Mouse (Mus musculus) Patski (cell line): Measurements from ENCODE around the gene Doxl2. TPM values are rescaled to one million over a fixed set of nuclear protein-coding genes. Genes with fewer than 3 reads are reported as not detected.
"Not testable (repeated sequence)": the region's sequence is repeated elsewhere in the genome, so short reads cannot be mapped to it uniquely, and the experiment has no call there.

Experiments
- ATAC-seq: fragments of 100-300 bp; one replicate; pipeline ENCODE4 v1.8.0; 2021
- CTCF ChIA-PET: fragments of 350-600 bp; sonication (Branson Sonifier 250); formaldehyde crosslinking; loops from one replicate; lab custom pipeline; 2022; ENCODE audit warnings: inconsistent platforms; lab: Charles Lee
- POLR2A ChIA-PET: fragments of 350-600 bp; sonication (Branson Sonifier 250); formaldehyde crosslinking; loops from one replicate; lab custom pipeline; 2022; ENCODE audit warnings: antibody characterized with exemption, inconsistent platforms; lab: Charles Lee
- DNase-seq: peaks from one replicate; pipeline ENCODE4 v3.0.0-alpha.2; 2011; ENCODE audit warnings: low read depth, low spot score
- H3K27me3 ChIP-seq: fragments of 371-371 bp; one replicate; pipeline ENCODE4 v1.5.1; 2021
- CTCF ChIP-seq: fragments of 100-300 bp; IDR thresholded peaks from one replicate; pipeline ENCODE4 v1.5.1; 2021
- in situ Hi-C: fragments of 300-500 bp; cut with MboI; formaldehyde crosslinking; loops from 3 replicates; pipeline ENCODE4 v1.11.1; 2018; ENCODE audit warnings: low pct_unique_long_range_greater_than_20kb, mixed read lengths
- polyA plus RNA-seq: library from polyadenylated mRNA; unstranded; gene quantifications from one replicate; pipeline ENCODE4 v1.2.3, GENCODE M21; 2021

Gene Doxl2
- polyA plus RNA-seq, 1 experiment from 2014 or later: not detected

DNA sequence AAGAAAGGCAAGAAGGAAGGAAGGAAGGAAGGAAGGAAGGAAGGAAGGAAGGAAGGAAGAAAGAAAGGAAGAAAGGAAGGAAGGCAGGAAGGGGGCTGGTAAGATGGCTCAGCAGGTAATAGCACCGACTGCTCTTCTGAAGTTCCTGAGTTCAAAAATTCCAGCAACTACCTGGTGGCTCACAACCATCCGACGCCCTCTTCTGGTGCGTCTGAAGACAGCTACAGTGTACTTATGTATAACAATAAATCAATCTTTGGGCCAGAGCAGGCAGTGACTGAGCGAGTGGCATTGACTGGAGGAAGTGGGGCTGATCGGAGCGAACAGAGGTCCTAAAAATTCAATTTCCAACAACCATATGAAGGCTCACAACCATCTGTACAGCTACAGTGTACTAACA lies 15.6 kb upstream of the Doxl2 start:
- CTCF ChIA-PET: interaction anchor here (0.7 to 9.4 kb wide), 4 partner anchors 99 to 313 kb away, joined by 3 to 124 read pairs (median 6); partner anchors contain the start of genes Gimap3, Gimap8, Tmem176a and Tmem176b
- not testable (repeated sequence) for H3K27me3 ChIP-seq, DNase-seq

DNA sequence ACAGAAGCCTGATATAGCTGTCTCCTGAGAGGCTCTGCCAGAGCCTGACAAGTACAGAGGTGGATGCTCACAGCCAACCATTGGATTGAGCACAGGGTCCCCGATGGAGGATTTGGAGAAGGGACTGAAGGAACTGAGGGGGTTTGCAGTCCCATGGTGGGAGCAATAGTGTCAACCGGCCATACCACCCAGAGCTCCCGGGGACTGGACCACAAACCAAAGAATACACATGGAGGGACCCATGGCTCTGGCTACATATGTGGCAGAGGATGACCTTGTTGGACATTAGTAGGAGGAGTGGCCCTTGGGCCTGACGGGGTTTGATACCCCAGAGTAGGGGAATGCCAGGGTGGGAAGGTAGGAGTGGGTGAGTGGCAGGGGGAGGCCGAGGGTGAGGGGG lies 8.1 kb upstream of the Doxl2 start:
- not testable (repeated sequence) for DNase-seq

More for the DNA sequence above, 15.6 kb upstream of the Doxl2 start:
- peak; percentile 71 for TF ChIP-seq CTCF
- POLR2A ChIA-PET: interaction anchor here (1.3 kb wide), 1 partner anchor 99 kb away, joined by 5 read pairs; no protein-coding TSS in a partner anchor
- not testable (repeated sequence) for ATAC-seq
- in situ Hi-C loops: loop anchor here (5.0 kb wide), 1 partner anchor 97 kb away; no protein-coding TSS in a partner anchor

DNA sequence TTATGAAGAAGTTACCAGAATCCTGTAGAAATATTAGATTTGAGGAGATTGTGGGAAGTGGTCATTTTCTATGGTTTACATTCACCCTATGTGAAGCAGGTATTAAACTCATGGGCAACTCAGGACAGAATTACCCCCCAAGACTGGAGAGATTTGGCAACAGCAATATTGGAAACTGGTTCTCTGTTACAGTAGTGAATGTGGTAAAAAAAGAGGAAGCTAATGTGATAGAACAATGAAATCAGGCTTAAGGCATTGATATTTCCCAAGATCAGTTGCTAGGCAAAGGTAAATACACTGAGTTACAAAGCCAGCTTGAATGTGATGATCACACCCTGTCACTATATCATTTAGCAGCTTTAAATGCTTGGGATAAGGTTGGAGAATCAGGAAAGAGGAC lies 6.9 kb upstream of the Doxl2 start:
- ChIA-PET POLR2A (no interaction called here), CTCF (no interaction called here)
- DNase-seq (no peak), ATAC-seq (no peak)
- in situ Hi-C loops: loop anchor here (10.0 kb wide), 1 partner anchor 793 kb away; no protein-coding TSS in a partner anchor
- peaks cover 22% of the 10 kb centered on the region for H3K27me3 ChIP-seq
- no peak for TF ChIP-seq CTCF

More for the DNA sequence above, 8.1 kb upstream of the Doxl2 start:
- CTCF ChIA-PET, ATAC-seq, POLR2A ChIA-PET: not testable (repeated sequence)
- in situ Hi-C loops: loop anchor here (10.0 kb wide), 1 partner anchor 792 kb away; no protein-coding TSS in a partner anchor
- peaks cover 22% of the 10 kb centered on the region for H3K27me3 ChIP-seq

DNA sequence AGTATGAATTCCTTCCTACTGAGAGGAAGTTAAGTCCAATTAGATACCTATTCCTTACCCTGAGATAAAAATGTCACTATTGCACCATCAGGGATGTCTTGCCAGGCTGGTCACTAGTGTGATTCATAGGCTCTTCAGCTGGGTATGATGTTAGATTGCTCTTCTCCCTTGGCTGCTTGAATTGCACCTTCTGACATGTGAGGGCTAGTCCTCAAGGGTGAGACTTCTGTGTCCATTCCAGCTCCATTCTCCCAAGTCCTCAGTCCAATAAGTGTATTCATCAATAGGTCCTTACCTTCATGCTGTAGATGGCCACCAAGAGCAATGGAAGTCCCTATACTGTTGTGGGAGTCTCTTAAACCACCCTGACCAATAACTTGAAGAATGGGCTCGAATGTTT lies 4.9 kb downstream of the Doxl2 start:
- in situ Hi-C loops: no loop called here
- H3K27me3 ChIP-seq: peaks cover 6% of the 10 kb centered on the region
- ATAC-seq: no peak
- TF ChIP-seq CTCF: no peak
- ChIA-PET CTCF (no interaction called here), POLR2A (no interaction called here)
- DNase-seq: no peak

DNA sequence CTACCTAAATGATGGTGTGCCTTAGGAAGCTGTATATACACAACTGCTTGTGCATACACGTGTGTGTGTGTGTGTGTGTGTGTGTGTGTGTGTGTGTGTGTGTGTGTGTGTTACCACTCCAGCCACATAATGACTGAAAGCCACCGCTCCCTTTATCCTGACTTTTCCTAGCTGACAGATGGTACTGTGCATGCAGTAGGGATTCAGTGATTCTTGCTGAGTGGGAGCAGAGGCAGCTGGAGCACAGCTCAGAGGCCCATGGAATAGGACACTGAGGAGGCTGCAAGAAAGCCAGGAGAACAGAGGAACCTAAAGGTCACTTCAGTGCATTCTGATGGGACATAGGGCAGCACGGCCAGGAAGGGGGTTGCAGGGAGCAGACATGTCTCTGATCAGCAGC lies 7.5 kb downstream of the Doxl2 start:
- POLR2A ChIA-PET: no interaction called here
- ATAC-seq (no peak), DNase-seq (no peak)
- in situ Hi-C loops: no loop called here
- CTCF ChIA-PET: interaction anchor here (1.2 kb wide), 1 partner anchor 335 kb away, joined by 3 read pairs; the partner anchor contains the start of gene Gimap8
- peaks cover 6% of the 10 kb centered on the region for H3K27me3 ChIP-seq
- no peak for TF ChIP-seq CTCF

DNA sequence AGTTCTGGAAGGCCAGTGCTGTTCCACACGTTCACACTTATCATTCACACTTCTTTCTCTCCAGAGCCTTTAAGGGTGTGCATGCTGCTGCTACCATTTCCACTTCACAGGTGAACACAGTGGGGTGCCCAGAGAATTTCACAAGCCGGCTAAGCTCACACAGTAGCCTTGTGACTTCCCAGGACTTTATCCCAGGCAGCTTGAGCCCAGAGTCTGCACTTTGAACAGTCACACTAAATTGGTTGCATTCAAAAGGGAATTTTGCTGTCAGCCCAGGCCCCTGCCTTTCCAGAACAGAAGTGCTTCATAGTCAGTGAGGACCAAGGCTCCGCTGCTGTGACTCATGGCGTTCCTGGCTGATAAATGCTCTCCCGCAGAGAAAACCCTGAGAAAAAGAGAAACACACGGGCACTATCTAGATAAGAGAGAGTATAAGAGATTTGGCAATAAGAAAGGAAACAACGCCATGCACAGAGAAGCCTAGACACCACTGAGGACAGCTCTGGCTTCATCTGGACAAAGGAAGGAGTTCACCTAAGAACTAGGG lies 11.8 kb downstream of the Doxl2 start, which contains the start of gene Svs1:
Gene Svs1, plus strand, starts transcription at position 418 of the 547 bp plus-strand sequence.
- H3K27me3 ChIP-seq: peaks cover 3% of the 10 kb centered on the region
- ATAC-seq (no peak), DNase-seq (peak; percentile 4)
- ChIA-PET POLR2A (no interaction called here), CTCF (no interaction called here)
- no peak for TF ChIP-seq CTCF
- in situ Hi-C loops: no loop called here

DNA sequence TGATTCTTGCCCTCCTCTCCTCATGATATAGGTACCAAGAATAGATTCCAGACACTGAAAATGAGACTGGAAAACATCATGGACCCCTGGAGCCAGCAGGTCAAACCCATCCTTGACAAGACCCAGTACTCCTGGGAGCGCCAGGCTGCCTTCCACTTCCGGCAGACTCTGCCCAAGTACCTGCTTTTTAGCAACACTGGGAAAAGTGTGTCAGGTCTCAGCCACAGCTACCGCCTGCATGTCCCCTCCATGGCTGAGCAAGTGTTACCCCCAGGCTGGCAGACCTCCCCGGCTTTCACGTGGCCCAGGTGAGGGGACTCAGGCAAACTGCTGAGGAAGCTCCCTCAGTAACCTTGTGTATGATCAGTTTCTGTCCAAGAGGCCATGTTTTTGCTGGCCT lies 15.2 kb downstream of the Doxl2 start:
- H3K27me3 ChIP-seq: no peaks in the 10 kb centered on the region
- DNase-seq (no peak), ATAC-seq (no peak)
- ChIA-PET POLR2A (no interaction called here), CTCF (no interaction called here)
- in situ Hi-C loops: no loop called here
- no peak for TF ChIP-seq CTCF

DNA sequence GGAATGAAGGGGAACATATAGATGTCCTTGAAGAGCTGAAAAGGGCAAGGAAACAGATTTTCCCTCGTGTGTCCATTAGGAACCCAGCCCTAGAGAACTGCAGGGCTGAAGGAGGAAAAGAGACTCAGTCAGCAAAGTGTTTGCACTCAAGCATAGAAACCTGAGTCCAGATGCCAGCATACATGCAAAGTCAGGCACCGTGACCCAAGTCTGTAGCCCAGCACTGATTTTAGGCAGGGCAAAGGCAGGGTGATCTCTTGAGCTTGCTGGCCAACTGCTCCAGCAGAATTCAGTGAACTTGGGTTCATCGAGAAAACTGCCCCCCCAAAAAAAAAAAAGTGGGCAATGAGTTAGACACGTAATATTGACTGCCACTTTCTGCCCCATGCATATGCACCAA lies 17.2 kb downstream of the Doxl2 start:
- no peaks in the 10 kb centered on the region for H3K27me3 ChIP-seq
- in situ Hi-C loops: no loop called here
- POLR2A ChIA-PET: interaction anchor here (0.6 kb wide), 1 partner anchor 9 kb away, joined by 3 read pairs; no protein-coding TSS in a partner anchor
- ATAC-seq: no peak
- no peak for TF ChIP-seq CTCF
- DNase-seq: no peak
- CTCF ChIA-PET: no interaction called here

DNA sequence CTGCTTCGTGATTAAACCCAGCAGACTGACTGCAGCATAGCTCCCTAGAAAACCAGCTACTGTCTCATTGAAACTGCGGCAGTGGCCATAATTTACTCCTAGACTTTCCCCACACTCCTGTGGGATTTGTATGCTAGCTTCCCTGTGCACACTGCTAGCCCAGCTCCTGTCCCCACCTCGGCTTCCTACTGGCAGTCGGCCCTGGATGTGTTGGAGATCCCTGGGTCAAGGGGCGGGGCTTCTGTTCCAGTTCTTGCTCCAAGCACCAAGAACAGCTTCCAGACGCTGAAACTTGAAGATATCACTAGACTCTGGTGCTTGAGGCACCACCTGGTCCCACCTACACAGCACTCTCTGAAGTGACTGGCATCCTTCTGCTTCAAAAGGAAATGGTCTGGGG lies 23.4 kb downstream of the Doxl2 start:
- in situ Hi-C loops: no loop called here
- ChIA-PET CTCF (no interaction called here), POLR2A (no interaction called here)
- H3K27me3 ChIP-seq: peaks cover 4% of the 10 kb centered on the region
- no peak for TF ChIP-seq CTCF
- no peak for DNase-seq
- ATAC-seq: no peak

DNA sequence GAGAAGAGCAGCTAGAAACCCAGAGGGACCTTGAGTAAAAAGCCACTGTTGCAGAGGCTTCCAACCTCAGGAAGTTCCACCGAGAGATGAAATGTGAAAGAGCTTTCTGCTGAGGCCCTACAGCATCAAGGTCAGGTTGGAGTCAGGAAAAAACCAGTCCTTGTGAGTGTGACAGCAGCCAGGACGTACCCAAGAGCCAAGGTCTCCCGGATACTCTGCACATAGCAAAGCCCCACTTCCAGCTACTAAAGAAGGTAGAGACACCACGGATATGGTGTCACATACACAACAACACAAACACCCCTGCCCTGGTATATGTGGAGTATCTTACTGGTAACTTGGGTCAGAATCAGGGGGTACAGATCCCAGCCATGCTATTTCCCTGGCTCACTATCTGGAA lies 24.0 kb downstream of the Doxl2 start:
- POLR2A ChIA-PET: no interaction called here
- CTCF ChIA-PET: no interaction called here
- DNase-seq (no peak), ATAC-seq (no peak)
- TF ChIP-seq CTCF: no peak
- in situ Hi-C loops: no loop called here
- H3K27me3 ChIP-seq: peaks cover 4% of the 10 kb centered on the region

DNA sequence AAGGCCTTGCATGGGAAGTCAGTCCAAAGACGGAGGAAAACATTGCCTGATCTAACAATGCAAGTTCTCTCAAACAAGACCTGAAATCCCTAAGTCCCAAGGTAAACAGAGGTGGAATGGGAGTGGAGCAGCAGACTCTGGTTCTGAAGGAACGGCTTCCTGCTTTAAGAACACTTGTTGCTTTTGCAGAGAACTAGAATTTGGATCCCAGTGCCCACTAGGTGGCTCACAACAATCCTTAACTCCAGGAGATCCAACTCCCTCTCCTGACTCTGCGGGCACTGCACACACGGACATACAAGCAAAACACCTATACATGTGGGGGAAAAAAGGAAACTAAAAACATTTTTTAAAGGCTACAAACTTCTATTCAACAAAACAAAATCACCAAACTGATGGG lies 28.6 kb downstream of the Doxl2 start:
- ChIA-PET CTCF (no interaction called here), POLR2A (no interaction called here)
- peaks cover 4% of the 10 kb centered on the region for H3K27me3 ChIP-seq
- peak; percentile 45 for TF ChIP-seq CTCF
- in situ Hi-C loops: no loop called here
- ATAC-seq (no peak), DNase-seq (no peak)
